Comparison of ENCODE assay signal across 14 mouse cellular contexts in genomic region chr12:104992838-104993237, GRCm38 (mm10). TPM values are rescaled to one million over a fixed set of nuclear protein-coding genes. Genes with fewer than 3 reads are reported as not detected.
DNase-seq lines count a peak whose midpoint lies in the region; ATAC-seq and TF ChIP-seq lines count a peak whose summit lies in the region.
"Had no signal": no experiment of that assay in that cellular context is flagged by ENCODE, and none has a peak within 500 bp of the region (broad histone marks: within the 10 kb centered on the region; RNA-seq: fewer than 3 reads in every experiment).

No protein-coding gene starts in this region.

- DNase-seq in kidney, adult 2 months = peak; percentile 85
- no peak for DNase-seq in MEL (ENCODE audit: low read depth, low spot score)
- DNase-seq in heart, postnatal 36 days = peak; percentile 64 to 65
- DNase-seq in thymus, postnatal 25 days = no peak
- DNase-seq: cerebellum, adult 8-10 months; layer of hippocampus, postnatal 36 days; lung, embryonic 14.5 days; midbrain, embryonic 14.5 days; thymus, adult 2 months had no signal

- no peaks in the 10 kb centered on the region for H3K36me3 ChIP-seq in kidney, adult 2 months (ENCODE audit: control insufficient read depth, insufficient read depth, low read length)
- no peaks in the 10 kb centered on the region for H3K36me3 ChIP-seq in kidney, embryonic 14.5 days (ENCODE audit: control insufficient read depth, insufficient read depth, low read length)
- H3K36me3 ChIP-seq in MEL (ENCODE audit: control insufficient read depth in 1 of 2, insufficient read depth in 2 of 2, low read length in 2 of 2) = peaks cover 0 to 30% of the 10 kb centered on the region in 2 experiments; a peak in 2 of 4 replicates
- H3K36me3 ChIP-seq in embryonic facial prominence, embryonic 15.5 days = no peaks in the 10 kb centered on the region
- H3K36me3 ChIP-seq: heart, embryonic 13.5 days had no signal

- no peaks in the 10 kb centered on the region for H3K27me3 ChIP-seq in kidney, adult 2 months (replicated peaks; ENCODE audit: control insufficient read depth, insufficient read depth, low read length)
- no peaks in the 10 kb centered on the region for H3K27me3 ChIP-seq in kidney, embryonic 14.5 days (ENCODE audit: control insufficient read depth, insufficient read depth, low read length)
- H3K27me3 ChIP-seq in MEL (ENCODE audit: control insufficient read depth in 1 of 2, insufficient read depth in 2 of 2, low read length in 2 of 2) = no peaks in the 10 kb centered on the region
- H3K27me3 ChIP-seq in embryonic facial prominence, embryonic 15.5 days = no peaks in the 10 kb centered on the region

- WGBS in kidney, adult 2 months = 48% methylated on average over 8 of the region's 8 CpGs
- WGBS in kidney, embryonic 14.5 days = 68% methylated on average over 8 of the region's 8 CpGs
- WGBS in embryonic facial prominence, embryonic 15.5 days = 69% methylated on average over 8 of the region's 8 CpGs

- TF ChIP-seq RAD21 in MEL (IDR thresholded peaks at IDR 0.05; ENCODE audit: low read depth, low read length) = no peak

- no peaks in the 10 kb centered on the region for H3K9me3 ChIP-seq in kidney, embryonic 14.5 days (ENCODE audit: control insufficient read depth, low read length)
- H3K9me3 ChIP-seq in MEL (replicated peaks; ENCODE audit: insufficient read depth, low read length) = no peaks in the 10 kb centered on the region
- no peaks in the 10 kb centered on the region for H3K9me3 ChIP-seq in embryonic facial prominence, embryonic 15.5 days (replicated peaks)
- H3K9me3 ChIP-seq: heart, embryonic 13.5 days had no signal

- TF ChIP-seq EP300 in MEL (IDR thresholded peaks at IDR 0.05; ENCODE audit: low read depth in 1 of 2, low read length in 2 of 2) = no peak

- TF ChIP-seq CTCF in kidney, adult 2 months (conservative IDR thresholded peaks at IDR 0.05; ENCODE audit: insufficient read depth, insufficient read length, low read depth, low read length) = no peak
- no peak for TF ChIP-seq CTCF in MEL (IDR thresholded peaks at IDR 0.05 in 2 of 3, conservative IDR thresholded peaks at IDR 0.05 in 1 of 3; ENCODE audit: control insufficient read depth in 1 of 3, insufficient read depth in 1 of 3, low read depth in 2 of 3, low read length in 3 of 3, poor library complexity in 1 of 3, severe bottlenecking in 1 of 3)

- no peak overlapping the region for H3K9ac ChIP-seq in kidney, embryonic 14.5 days (ENCODE audit: low read depth, low read length)
- H3K9ac ChIP-seq in MEL (ENCODE audit: control insufficient read depth, low read depth, low read length, poor library complexity, severe bottlenecking) = no peak overlapping the region
- H3K9ac ChIP-seq in embryonic facial prominence, embryonic 15.5 days = no peak overlapping the region
- H3K9ac ChIP-seq: heart, embryonic 13.5 days; lung, embryonic 14.5 days had no signal

- no peak for ATAC-seq in kidney, embryonic 14.5 days (ENCODE audit: low FRiP score, low TSS enrichment)
- ATAC-seq in embryonic facial prominence, embryonic 15.5 days (ENCODE audit: insufficient number of reproducible peaks, low FRiP score, low TSS enrichment, low read depth) = no peak
- ATAC-seq in erythroid progenitor cell, adult 5-6 weeks (replicated peaks; ENCODE audit: low FRiP score, poor library complexity, severe bottlenecking) = no peak

- peaks cover 5% of the 10 kb centered on the region; the same call in 1 of the 2 replicates for H3K4me1 ChIP-seq in kidney, adult 2 months (ENCODE audit: control insufficient read depth, insufficient read depth, low read length)
- no peaks in the 10 kb centered on the region for H3K4me1 ChIP-seq in kidney, embryonic 14.5 days (ENCODE audit: control insufficient read depth, insufficient read depth, low read length)
- H3K4me1 ChIP-seq in MEL (ENCODE audit: control insufficient read depth in 1 of 2, insufficient read depth in 2 of 2, low read length in 2 of 2) = peaks cover 0 to 46% of the 10 kb centered on the region in 2 experiments; a peak in 3 of 4 replicates
- 0 out of 2 replicates have a peak, but pooled peaks cover under 1% of the 10 kb centered on the region for H3K4me1 ChIP-seq in embryonic facial prominence, embryonic 15.5 days

- no peak overlapping the region for H3K27ac ChIP-seq in kidney, adult 2 months (ENCODE audit: insufficient read depth, low read depth, low read length)
- no peak overlapping the region for H3K27ac ChIP-seq in kidney, embryonic 14.5 days (ENCODE audit: low read depth, low read length)
- H3K27ac ChIP-seq in MEL (ENCODE audit: control insufficient read depth, low read depth, low read length) = peak overlapping the region; percentile 25; the same call in 1 of the 2 replicates
- peak overlapping the region; percentile 29; the same call in 1 of the 2 replicates for H3K27ac ChIP-seq in embryonic facial prominence, embryonic 15.5 days (replicated peaks)
- H3K27ac ChIP-seq: heart, embryonic 13.5 days had no signal

- no peak for TF ChIP-seq POLR2A in kidney, adult 2 months (IDR thresholded peaks at IDR 0.05; ENCODE audit: low read depth, low read length)
- TF ChIP-seq POLR2A in MEL (IDR thresholded peaks at IDR 0.05; ENCODE audit: control insufficient read depth in 1 of 2, insufficient read depth in 1 of 2, low read depth in 1 of 2, low read length in 2 of 2, poor library complexity in 1 of 2) = no peak

- H3K4me2 ChIP-seq in kidney, embryonic 14.5 days (replicated peaks; ENCODE audit: low read depth, low read length) = no peak overlapping the region
- no peak overlapping the region for H3K4me2 ChIP-seq in embryonic facial prominence, embryonic 15.5 days (replicated peaks)
- H3K4me2 ChIP-seq: heart, embryonic 13.5 days; lung, embryonic 14.5 days had no signal

- intact Hi-C loops in heart, postnatal 36 days (cut with DNase I) = no loop called here

- no peaks in the 10 kb centered on the region; the same call in 1 of the 2 replicates for H3K79me2 ChIP-seq in MEL (ENCODE audit: control insufficient read depth, insufficient read depth, low read length, poor library complexity)

- no peak overlapping the region for H3K4me3 ChIP-seq in kidney, adult 2 months (ENCODE audit: insufficient read depth, low read depth, low read length)
- no peak overlapping the region for H3K4me3 ChIP-seq in kidney, embryonic 14.5 days (ENCODE audit: low read length)
- H3K4me3 ChIP-seq in MEL (ENCODE audit: control insufficient read depth in 1 of 2, insufficient read depth in 1 of 2, low read depth in 2 of 2, low read length in 2 of 2) = no peak overlapping the region
- no peak overlapping the region for H3K4me3 ChIP-seq in embryonic facial prominence, embryonic 15.5 days (replicated peaks)
- H3K4me3 ChIP-seq: erythroblast, embryonic 14.5 days; heart, embryonic 13.5 days had no signal

TF ChIP-seq in MEL, 35 proteins besides CTCF, POLR2A, EP300 and RAD21:
- TF ChIP-seq MXI1 (IDR thresholded peaks at IDR 0.05; ENCODE audit: low read depth, low read length) (no peak), MAX (IDR thresholded peaks at IDR 0.05; ENCODE audit: low read length) (0 out of 2 replicates have a peak, but pooled peaks have one; percentile 10)
TF ChIP-seq in MEL: peak in this region for 1.

RNA-seq across cellular contexts. Expression of gene Syne3, which starts 16.8 kb away (rescaled TPM):
- 2.7 and 3.1 TPM in 2 replicates for polyA plus RNA-seq in kidney, adult 2 months (2012; rRNA removed)
- 0.24 and 0.51 TPM in 2 replicates for polyA plus RNA-seq in kidney, embryonic 14.5 days (2014; fragmentation: Nextera tagmentation; extraction: Ambion mirVana)
- total RNA-seq in MEL (2012; rRNA removed) = 4.9 and 7.9 TPM in 2 replicates
- 10 to 100 TPM in 1 of 2 experiments, not detected in 1; 10.7 TPM for polyA plus RNA-seq in MEL (2012; ENCODE audit: insufficient read depth in 1 of 2, insufficient read length in 2 of 2, low read depth in 1 of 2, low replicate concordance in 2 of 2, missing spikeins in 1 of 2)
- polyA plus RNA-seq in embryonic facial prominence, embryonic 15.5 days (2015; fragmentation: Nextera tagmentation; extraction: Ambion mirVana) = 3.6 and 4.4 TPM in 2 replicates
- 1 to 10 TPM; 7.2 to 7.8 TPM for total RNA-seq in heart, postnatal 36 days (2021)
- total RNA-seq in erythroid progenitor cell, adult 5-6 weeks (2015; ENCODE audit: low replicate concordance) = 19.7 and 20.9 TPM in 2 replicates
- 29.5 and 46.1 TPM in 2 replicates for total RNA-seq in erythroid progenitor cell, adult 5-6 weeks (2017; ENCODE audit: low replicate concordance)

RNA-seq across cellular contexts. Expression of gene Glrx5, which starts 39.6 kb away (rescaled TPM):
- polyA plus RNA-seq in kidney, adult 2 months (2012; rRNA removed) = 138 and 139 TPM in 2 replicates
- 161 and 195 TPM in 2 replicates for polyA plus RNA-seq in kidney, embryonic 14.5 days (2014; fragmentation: Nextera tagmentation; extraction: Ambion mirVana)
- total RNA-seq in MEL (2012; rRNA removed) = 95.8 and 108 TPM in 2 replicates
- 100 to 1,000 TPM in 1 of 2 experiments, not detected in 1; 291 TPM for polyA plus RNA-seq in MEL (2012; ENCODE audit: insufficient read depth in 1 of 2, insufficient read length in 2 of 2, low read depth in 1 of 2, low replicate concordance in 2 of 2, missing spikeins in 1 of 2)
- polyA plus RNA-seq in embryonic facial prominence, embryonic 15.5 days (2015; fragmentation: Nextera tagmentation; extraction: Ambion mirVana) = 152 and 159 TPM in 2 replicates
- 10 to 100 TPM; 93.2 to 97.0 TPM for total RNA-seq in heart, postnatal 36 days (2021)
- total RNA-seq in erythroid progenitor cell, adult 5-6 weeks (2015; ENCODE audit: low replicate concordance) = 285 and 316 TPM in 2 replicates
- 129 and 154 TPM in 2 replicates for total RNA-seq in erythroid progenitor cell, adult 5-6 weeks (2017; ENCODE audit: low replicate concordance)

Comparison
In these comparisons a context has a peak if more than half of its experiments do, and no peak if none do; other contexts are left out.
1. DNase-seq: peak in kidney, adult 2 months (single experiment) and heart, postnatal 36 days (2 of 2); none in MEL (single experiment) and thymus, postnatal 25 days (single experiment).
2. H3K27ac ChIP-seq: peak in MEL (single experiment) and embryonic facial prominence, embryonic 15.5 days (single experiment); none in kidney, adult 2 months (single experiment) and kidney, embryonic 14.5 days (single experiment).